Mouse (Mus musculus) lung, postnatal 0 days (tissue): ENCODE data around the gene E2f6.

Experiments
- CTCF ChIP-seq: IDR thresholded peaks from 2 replicates; pipeline ENCODE4 v1.5.1; 2016; ENCODE audit warnings: antibody characterized with exemption, mild to moderate bottlenecking
- EP300 ChIP-seq: IDR thresholded peaks from 2 replicates; pipeline ENCODE4 v1.6.1; 2016; ENCODE audit warnings: antibody characterized with exemption, mild to moderate bottlenecking, control low read depth

DNA sequence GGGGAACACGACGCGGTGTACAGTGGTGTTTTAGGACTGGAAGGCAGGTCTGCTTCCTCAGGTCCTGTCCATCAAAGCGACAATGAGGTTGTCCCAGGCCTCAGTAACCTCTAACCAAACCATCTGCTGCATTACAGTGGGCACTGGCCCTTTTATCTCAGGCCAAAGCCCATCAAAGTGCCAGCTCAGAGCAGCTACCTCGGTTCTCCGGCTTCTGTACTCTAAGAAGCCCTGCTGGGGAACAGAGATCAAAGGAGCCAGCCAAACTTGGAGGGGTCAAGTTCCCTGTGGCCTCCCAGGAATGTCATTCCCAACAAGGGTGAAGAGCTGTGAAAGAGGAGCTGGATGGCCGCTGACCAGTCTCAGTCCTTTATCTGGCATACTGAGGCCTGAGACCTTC lies 72.3 kb downstream of the E2f6 start:
- TF ChIP-seq CTCF: no peak
- no peak for TF ChIP-seq EP300
